Mouse (Mus musculus) forebrain, embryonic 14.5 days (tissue): ENCODE data around the gene Snapin. TPM values are rescaled to one million over a fixed set of nuclear protein-coding genes. Genes with fewer than 3 reads are reported as not detected.

ENCODE experiments used
- ATAC-seq: fragments of 200-750 bp; cut with Nextera tagmentation; 2 replicates; pipeline ENCODE4 v1.8.0; 2017; ENCODE audit warnings: mild to moderate bottlenecking, moderate library complexity
- DNase-seq: peaks from one replicate; pipeline ENCODE4 v3.0.0-alpha.2; 2015; ENCODE audit warnings: low spot score
- H3K27ac ChIP-seq: fragments of 300-500 bp; sonication (generic); 2 replicates; pipeline ENCODE4 v1.5.1; 2014; ENCODE audit warnings: low read depth, mild to moderate bottlenecking, control low read depth, low read length, moderate library complexity
- H3K27me3 ChIP-seq: fragments of 300-500 bp; sonication (generic); replicated peaks from 2 replicates; pipeline ENCODE4 v1.6.1; 2014; ENCODE audit warnings: low read length, control low read depth, mixed read lengths; ENCODE audit not compliant: control insufficient read depth, insufficient read depth
- H3K36me3 ChIP-seq: fragments of 300-500 bp; sonication (generic); 2 replicates; pipeline ENCODE4 v1.6.1; 2014; ENCODE audit warnings: low read length, control low read depth; ENCODE audit not compliant: control insufficient read depth, insufficient read depth
- H3K4me1 ChIP-seq: fragments of 300-500 bp; sonication (generic); 2 replicates; pipeline ENCODE4 v1.6.1; 2014; ENCODE audit warnings: antibody characterized with exemption, low read length, control low read depth; ENCODE audit not compliant: control insufficient read depth, insufficient read depth
- H3K4me2 ChIP-seq: fragments of 300-500 bp; sonication (generic); 2 replicates; pipeline ENCODE4 v1.6.1; 2014; ENCODE audit warnings: mild to moderate bottlenecking, control low read depth, low read length
- H3K4me3 ChIP-seq: fragments of 300-500 bp; sonication (generic); 2 replicates; pipeline ENCODE4 v1.5.1; 2014; ENCODE audit warnings: low read depth, low read length, control low read depth
- H3K9ac ChIP-seq: fragments of 300-500 bp; sonication (generic); 2 replicates; pipeline ENCODE4 v1.6.1; 2014; ENCODE audit warnings: mild to moderate bottlenecking, low read length, control low read depth, moderate library complexity
- H3K9me3 ChIP-seq: fragments of 300-500 bp; sonication (generic); replicated peaks from 2 replicates; pipeline ENCODE4 v1.6.1; 2016; ENCODE audit warnings: low read length, control low read depth, mixed read lengths; ENCODE audit not compliant: control insufficient read depth
- WGBS: fragments of 180-500 bp; shearing (Covaris S2); extraction: QIAGEN DNeasy Blood & Tissue Kit; methylation state at CpG from one replicate; pipeline ENCODE4 v1.1.7; 2014; 5-methylcytosine and 5-hydroxymethylcytosine counted together
- polyA plus RNA-seq: library from polyadenylated mRNA; unstranded; fragments of >200 nt; fragmentation: Nextera tagmentation; extraction: Ambion mirVana; gene quantifications from 2 replicates; pipeline ENCODE4 v1.2.1, GENCODE M21; 2014

Gene Snapin
- polyA plus RNA-seq, 1 experiment from 2014 or later, result 77.3 TPM

GRCm38 (mm10) chr3:90451396-90452095 is 39.3 kb downstream of the Snapin start:
- no peak overlapping the region for H3K4me2 ChIP-seq
- no peaks in the 10 kb centered on the region for H3K4me1 ChIP-seq
- no peak overlapping the region for H3K9ac ChIP-seq
- no peak for DNase-seq
- H3K27ac ChIP-seq, result no peak overlapping the region
- H3K36me3 ChIP-seq, result no peaks in the 10 kb centered on the region
- no peaks in the 10 kb centered on the region for H3K9me3 ChIP-seq
- H3K27me3 ChIP-seq, result no peaks in the 10 kb centered on the region
- 63% methylated on average over 10 of the region's 10 CpGs for WGBS
- ATAC-seq, result no peak
- H3K4me3 ChIP-seq, result no peak overlapping the region

GRCm38 (mm10) chr3:90450874-90451273 is 40.0 kb downstream of the Snapin start:
- H3K4me1 ChIP-seq, result peaks cover 3% of the 10 kb centered on the region; the same call in 1 of the 2 replicates
- H3K27me3 ChIP-seq, result no peaks in the 10 kb centered on the region
- DNase-seq (no peak), ATAC-seq (no peak)
- no peak overlapping the region for H3K27ac ChIP-seq
- H3K9ac ChIP-seq, result 0 out of 2 replicates have a peak overlapping the region, but pooled peaks have one; percentile 17
- 45% methylated on average over 12 of the region's 12 CpGs for WGBS
- H3K4me2 ChIP-seq, result no peak overlapping the region
- no peak overlapping the region for H3K4me3 ChIP-seq
- H3K36me3 ChIP-seq, result no peaks in the 10 kb centered on the region
- no peaks in the 10 kb centered on the region for H3K9me3 ChIP-seq

GRCm38 (mm10) chr3:90448626-90449025 is 42.2 kb downstream of the Snapin start:
- H3K9ac ChIP-seq, result no peak overlapping the region
- H3K4me1 ChIP-seq, result peaks cover 3% of the 10 kb centered on the region; the same call in 1 of the 2 replicates
- no peak overlapping the region for H3K4me3 ChIP-seq
- no peaks in the 10 kb centered on the region for H3K27me3 ChIP-seq
- no peaks in the 10 kb centered on the region for H3K9me3 ChIP-seq
- no peak overlapping the region for H3K27ac ChIP-seq
- WGBS, result 13% methylated on average over 6 of the region's 6 CpGs
- no peak for ATAC-seq
- DNase-seq, result no peak
- H3K36me3 ChIP-seq, result no peaks in the 10 kb centered on the region
- H3K4me2 ChIP-seq, result no peak overlapping the region

- Histone ChIP-seq H3K4me3 (no peak overlapping the region), H3K27ac (peak overlapping the region; percentile 80), H3K9ac (peak overlapping the region; percentile 58; the same call in 1 of the 2 replicates), H3K4me2 (peak overlapping the region; percentile 59), H3K27me3 (no peaks in the 10 kb centered on the region), H3K36me3 (no peaks in the 10 kb centered on the region), H3K4me1 (peaks cover 3% of the 10 kb centered on the region; the same call in 1 of the 2 replicates), H3K9me3 (no peaks in the 10 kb centered on the region)
- peak; percentile 25 for DNase-seq
- ATAC-seq, result no peak; the same call in 1 of the 2 replicates
- 37% methylated on average over 7 of the region's 7 CpGs for WGBS
Observed at GRCm38 (mm10) chr3:90447123-90447494, 43.7 kb downstream of the Snapin start.

GRCm38 (mm10) chr3:90446389-90447122 is 44.3 kb downstream of the Snapin start:
- H3K36me3 ChIP-seq, result no peaks in the 10 kb centered on the region
- peak overlapping the region; percentile 59 for H3K4me2 ChIP-seq
- no peaks in the 10 kb centered on the region for H3K9me3 ChIP-seq
- H3K9ac ChIP-seq, result peak overlapping the region; percentile 58
- WGBS, result 2% methylated on average over 17 of the region's 17 CpGs
- peaks cover 3% of the 10 kb centered on the region; the same call in 1 of the 2 replicates for H3K4me1 ChIP-seq
- H3K4me3 ChIP-seq, result peak overlapping the region; percentile 29
- DNase-seq (peak; percentile 91), ATAC-seq (peak; percentile 95)
- H3K27me3 ChIP-seq, result no peaks in the 10 kb centered on the region
- peak overlapping the region; percentile 80 for H3K27ac ChIP-seq

GRCm38 (mm10) chr3:90445417-90446200 is 45.2 kb downstream of the Snapin start:
- 67% methylated on average over 11 of the region's 11 CpGs for WGBS
- Histone ChIP-seq H3K4me1 (peaks cover 3% of the 10 kb centered on the region; the same call in 1 of the 2 replicates), H3K27me3 (no peaks in the 10 kb centered on the region), H3K27ac (no peak overlapping the region), H3K9me3 (no peaks in the 10 kb centered on the region), H3K9ac (no peak overlapping the region), H3K4me3 (no peak overlapping the region), H3K4me2 (peak overlapping the region; percentile 59), H3K36me3 (no peaks in the 10 kb centered on the region)
- DNase-seq (no peak), ATAC-seq (no peak)

- Histone ChIP-seq H3K36me3 (no peaks in the 10 kb centered on the region), H3K9ac (no peak overlapping the region), H3K4me2 (no peak overlapping the region), H3K9me3 (no peaks in the 10 kb centered on the region), H3K4me3 (no peak overlapping the region), H3K4me1 (peaks cover 3% of the 10 kb centered on the region; the same call in 1 of the 2 replicates), H3K27me3 (no peaks in the 10 kb centered on the region), H3K27ac (no peak overlapping the region)
- WGBS, result 82% methylated on average over 3 of the region's 3 CpGs
- ATAC-seq (no peak), DNase-seq (no peak)
Observed at GRCm38 (mm10) chr3:90443977-90444376, 46.9 kb downstream of the Snapin start.

GRCm38 (mm10) chr3:90440756-90441155 is 50.1 kb downstream of the Snapin start:
- H3K27me3 ChIP-seq, result no peaks in the 10 kb centered on the region
- H3K9ac ChIP-seq, result no peak overlapping the region
- ATAC-seq (no peak), DNase-seq (no peak)
- H3K4me3 ChIP-seq, result no peak overlapping the region
- no peak overlapping the region for H3K4me2 ChIP-seq
- H3K4me1 ChIP-seq, result no peaks in the 10 kb centered on the region
- no peaks in the 10 kb centered on the region for H3K9me3 ChIP-seq
- H3K27ac ChIP-seq, result no peak overlapping the region
- 88% methylated on average over 2 of the region's 2 CpGs for WGBS
- H3K36me3 ChIP-seq, result no peaks in the 10 kb centered on the region
